Mouse (Mus musculus) MEL (cell line): ENCODE measurements around the gene Stab2. TPM values are rescaled to one million over a fixed set of nuclear protein-coding genes. Genes with fewer than 3 reads are reported as not detected.

Experiments
- DNase-seq: peaks from one replicate; pipeline ENCODE4 v3.0.0; 2011; ENCODE audit warnings: low read depth, low spot score
- H3K27ac ChIP-seq: 2 replicates; pipeline ENCODE4 v1.5.1; 2012; ENCODE audit warnings: low read depth, mild to moderate bottlenecking, control low read depth, low read length, moderate library complexity; ENCODE audit not compliant: control insufficient read depth
- H3K27me3 ChIP-seq, 2 experiments: fragments of 150-350 bp in 1 of 2; sonication (generic) in 1 of 2; 2 replicates each; pipeline ENCODE4 v1.6.1; 2012; ENCODE audit warnings: low read length in 2 of 2, mild to moderate bottlenecking in 2 of 2, improper control_type of control experiment in 1 of 2, moderate library complexity in 1 of 2; ENCODE audit not compliant: insufficient read depth in 2 of 2, control insufficient read depth in 1 of 2
- H3K36me3 ChIP-seq, 2 experiments: 2 replicates each; pipeline ENCODE4 v1.6.1; 2012 to 2014; ENCODE audit warnings: low read length in 2 of 2, improper control_type of control experiment in 1 of 2, inconsistent platforms in 1 of 2, mild to moderate bottlenecking in 1 of 2; ENCODE audit not compliant: insufficient read depth in 2 of 2, control insufficient read depth in 1 of 2
- H3K4me1 ChIP-seq, 2 experiments: fragments of 150-350 bp in 1 of 2; sonication (generic) in 1 of 2; 2 replicates each; pipeline ENCODE4 v1.6.1; 2012; ENCODE audit warnings: low read length in 2 of 2, improper control_type of control experiment in 1 of 2, mild to moderate bottlenecking in 1 of 2; ENCODE audit not compliant: insufficient read depth in 2 of 2, control insufficient read depth in 1 of 2
- H3K4me3 ChIP-seq, 2 experiments: fragments of 150-350 bp in 1 of 2; sonication (generic) in 1 of 2; 2 replicates each; pipeline ENCODE4 v1.5.1; 2012; ENCODE audit warnings: low read depth in 2 of 2, low read length in 2 of 2, mild to moderate bottlenecking in 2 of 2, moderate library complexity in 2 of 2, control low read depth in 1 of 2, improper control_type of control experiment in 1 of 2; ENCODE audit not compliant: control insufficient read depth in 1 of 2, insufficient read depth in 1 of 2
- H3K79me2 ChIP-seq: 2 replicates; pipeline ENCODE4 v1.6.1; 2012; ENCODE audit warnings: mild to moderate bottlenecking, low read length, moderate library complexity; ENCODE audit not compliant: control insufficient read depth, poor library complexity, insufficient read depth
- H3K9ac ChIP-seq: 2 replicates; pipeline ENCODE4 v1.6.1; 2012; ENCODE audit warnings: low read depth, mild to moderate bottlenecking, control low read depth, low read length, moderate library complexity; ENCODE audit not compliant: control insufficient read depth, poor library complexity, severe bottlenecking
- H3K9me3 ChIP-seq: fragments of 150-350 bp; sonication (generic); replicated peaks from 2 replicates; pipeline ENCODE4 v1.6.1; 2012; ENCODE audit warnings: mild to moderate bottlenecking, low read length, improper control_type of control experiment, moderate library complexity; ENCODE audit not compliant: insufficient read depth
- CTCF ChIP-seq, 3 experiments: IDR thresholded peaks in 2 of 3; conservative IDR thresholded peaks in 1 of 3; 2 replicates each; pipeline ENCODE4 v1.5.1; 2011 to 2012; ENCODE audit warnings: low read length in 3 of 3, low read depth in 2 of 3, mild to moderate bottlenecking in 2 of 3, improper control_type of control experiment in 1 of 3, inconsistent platforms in 1 of 3, mixed read lengths in 1 of 3, moderate library complexity in 1 of 3; ENCODE audit not compliant: control insufficient read depth in 1 of 3, insufficient read depth in 1 of 3, poor library complexity in 1 of 3, severe bottlenecking in 1 of 3
- E2F4 ChIP-seq: IDR thresholded peaks from 2 replicates; pipeline ENCODE4 v1.6.1; 2011; ENCODE audit warnings: low read depth, low read length, improper control_type of control experiment, borderline replicate concordance
- GABPA ChIP-seq: IDR thresholded peaks from 2 replicates; pipeline ENCODE4 v1.6.1; 2012; ENCODE audit warnings: low read depth, mild to moderate bottlenecking, inconsistent platforms, low read length, improper control_type of control experiment, moderate library complexity
- JUND ChIP-seq: IDR thresholded peaks from 2 replicates; pipeline ENCODE4 v1.6.1; 2011; ENCODE audit warnings: low read depth, mild to moderate bottlenecking, improper control_type of control experiment, low read length
- KAT2A ChIP-seq: conservative IDR thresholded peaks from 2 replicates; pipeline ENCODE4 v1.6.1; 2012; ENCODE audit warnings: low read depth, low read length, improper control_type of control experiment, inconsistent platforms
- MAFK ChIP-seq: IDR thresholded peaks from 2 replicates; pipeline ENCODE4 v1.6.1; 2011; ENCODE audit warnings: low read depth, mild to moderate bottlenecking, low read length, improper control_type of control experiment, borderline replicate concordance
- USF2 ChIP-seq, 2 experiments: IDR thresholded peaks; 2 replicates each; pipeline ENCODE4 v1.6.1; 2011 to 2012; ENCODE audit warnings: improper control_type of control experiment in 2 of 2, low read length in 2 of 2, borderline replicate concordance in 1 of 2, inconsistent platforms in 1 of 2, low read depth in 1 of 2, mild to moderate bottlenecking in 1 of 2; ENCODE audit not compliant: insufficient read depth in 1 of 2
- ZC3H11A ChIP-seq: IDR thresholded peaks from 2 replicates; pipeline ENCODE4 v1.6.1; 2012; ENCODE audit warnings: low read depth, mild to moderate bottlenecking, inconsistent platforms, low read length, improper control_type of control experiment
- ZKSCAN1 ChIP-seq: IDR thresholded peaks from 2 replicates; pipeline ENCODE4 v1.6.1; 2012; ENCODE audit warnings: low read depth, mild to moderate bottlenecking, inconsistent platforms, low read length, improper control_type of control experiment, moderate library complexity
- polyA plus RNA-seq, 2 experiments: library from polyadenylated mRNA; stranded (reverse) in 1 of 2; unstranded in 1 of 2; fragments of >175 nt in 1 of 2; fragments of >200 nt in 1 of 2; gene quantifications; 2 replicates each; pipeline versions ENCODE4 v1.2.1 to v1.2.4; 2012; ENCODE audit warnings: low replicate concordance in 2 of 2, low read depth in 1 of 2; ENCODE audit not compliant: insufficient read length in 2 of 2, insufficient read depth in 1 of 2, missing spikeins in 1 of 2
- total RNA-seq: library from RNA; depleted of rRNA; stranded (reverse); fragments of 300-350 nt; gene quantifications from 2 replicates; pipeline ENCODE4 v1.2.3, GENCODE M21; 2012

Stab2 gene
- total and polyA plus RNA-seq, 3 experiments: 0.73 to 5.1 TPM; not detected in 1

DNA sequence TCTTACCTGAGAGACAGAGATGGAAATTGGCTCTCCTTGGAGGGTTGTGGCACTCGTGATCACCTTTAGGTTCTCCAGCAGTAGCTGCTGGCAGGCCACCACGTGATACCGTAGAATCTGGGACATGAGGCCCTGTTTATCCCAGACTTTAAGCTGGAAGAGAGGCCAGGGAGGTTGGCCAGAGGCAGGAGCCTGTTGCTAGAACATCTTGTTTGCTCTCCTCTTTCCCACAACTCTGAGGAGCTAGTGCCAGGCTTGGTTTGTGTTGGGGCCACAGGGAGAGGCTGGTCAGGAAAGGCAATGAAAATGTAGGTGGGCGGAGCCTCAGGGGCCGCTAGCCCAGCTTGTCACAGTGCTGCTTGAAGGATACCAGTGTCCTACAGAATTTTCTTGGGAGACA is 135.2 kb downstream of the Stab2 start:
- no peak overlapping the region for H3K4me3 ChIP-seq

GRCm38 (mm10) chr10:86872121-86872520 is 135.7 kb downstream of the Stab2 start:
- Histone ChIP-seq H3K79me2 (no peaks in the 10 kb centered on the region), H3K9me3 (no peaks in the 10 kb centered on the region), H3K4me3 (no peak overlapping the region), H3K4me1 (no peaks in the 10 kb centered on the region), H3K9ac (no peak overlapping the region), H3K27ac (no peak overlapping the region), H3K27me3 (no peaks in the 10 kb centered on the region), H3K36me3 (no peaks in the 10 kb centered on the region)
- TF ChIP-seq E2F4 (no peak), GABPA (no peak), USF2 (IDR thresholded peaks at IDR 0.05; ENCODE audit: borderline replicate concordance in 1 of 2, insufficient read depth in 1 of 2, low read depth in 1 of 2, low read length in 2 of 2) (no peak), ZC3H11A (no peak), MAFK (no peak), JUND (no peak)
- DNase-seq: no peak

More for the DNA sequence above, 135.2 kb downstream of the Stab2 start:
- Histone ChIP-seq H3K9ac (no peak overlapping the region), H3K36me3 (no peaks in the 10 kb centered on the region), H3K79me2 (no peaks in the 10 kb centered on the region), H3K27ac (no peak overlapping the region), H3K9me3 (no peaks in the 10 kb centered on the region), H3K27me3 (no peaks in the 10 kb centered on the region), H3K4me1 (no peaks in the 10 kb centered on the region)
- no peak for DNase-seq
- TF ChIP-seq KAT2A: no peak
- no peak for TF ChIP-seq JUND
- TF ChIP-seq ZKSCAN1: no peak

DNA sequence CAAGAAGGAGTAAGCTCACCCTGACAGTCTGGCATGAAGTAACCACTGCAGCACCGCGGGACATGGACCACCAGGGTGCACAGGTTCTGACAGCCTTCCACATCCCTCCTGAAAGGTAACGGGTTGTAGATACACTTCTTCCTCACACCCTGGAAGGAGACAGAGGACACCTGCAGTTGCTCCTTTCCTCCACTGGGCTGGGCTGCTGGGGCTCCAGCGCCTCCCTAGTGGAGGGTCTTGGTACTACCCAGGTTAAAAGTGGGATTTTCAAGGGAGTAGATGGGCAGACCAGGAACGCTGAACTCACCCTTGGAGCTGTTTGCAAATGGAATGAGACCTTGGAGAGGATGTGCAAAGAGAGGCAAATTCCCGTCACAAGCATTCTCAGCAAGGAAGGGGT is 144.4 kb downstream of the Stab2 start:
- H3K9ac ChIP-seq: no peak overlapping the region
- no peaks in the 10 kb centered on the region for H3K27me3 ChIP-seq
- no peaks in the 10 kb centered on the region for H3K36me3 ChIP-seq
- TF ChIP-seq CTCF (IDR thresholded peaks at IDR 0.05 in 2 of 3, conservative IDR thresholded peaks at IDR 0.05 in 1 of 3; ENCODE audit: control insufficient read depth in 1 of 3, insufficient read depth in 1 of 3, low read depth in 2 of 3, low read length in 3 of 3, poor library complexity in 1 of 3, severe bottlenecking in 1 of 3) (peak; percentile 27 to 59 (median 38); a peak in 5 of 6 replicates), KAT2A (no peak), ZC3H11A (no peak)
- no peaks in the 10 kb centered on the region for H3K9me3 ChIP-seq
- no peak overlapping the region for H3K4me3 ChIP-seq
- no peaks in the 10 kb centered on the region for H3K79me2 ChIP-seq
- peak; percentile 7 for DNase-seq
- H3K4me1 ChIP-seq: no peaks in the 10 kb centered on the region
- H3K27ac ChIP-seq: no peak overlapping the region
